Mouse (Mus musculus) monocyte, adult 5-6 weeks (primary cell): ENCODE measurements around the gene Gm38119. TPM values are rescaled to one million over a fixed set of nuclear protein-coding genes. Genes with fewer than 3 reads are reported as not detected.

Experiments
- ATAC-seq: fragments of 153-309, 156-312 bp; replicated peaks from 2 replicates; pipeline ENCODE4 v1.8.0; 2017; ENCODE audit warnings: mild to moderate bottlenecking; ENCODE audit not compliant: low TSS enrichment, insufficient number of reproducible peaks, severe bottlenecking, poor library complexity, low FRiP score
- total RNA-seq: library from RNA; stranded (forward); fragments of 200-1000, 200-491, 200-594 nt; gene quantifications from 3 replicates; pipeline ENCODE4 v1.2.3, GENCODE M21; 2017

Gm38119 gene
- total RNA-seq: not detected in 3 replicates

DNA sequence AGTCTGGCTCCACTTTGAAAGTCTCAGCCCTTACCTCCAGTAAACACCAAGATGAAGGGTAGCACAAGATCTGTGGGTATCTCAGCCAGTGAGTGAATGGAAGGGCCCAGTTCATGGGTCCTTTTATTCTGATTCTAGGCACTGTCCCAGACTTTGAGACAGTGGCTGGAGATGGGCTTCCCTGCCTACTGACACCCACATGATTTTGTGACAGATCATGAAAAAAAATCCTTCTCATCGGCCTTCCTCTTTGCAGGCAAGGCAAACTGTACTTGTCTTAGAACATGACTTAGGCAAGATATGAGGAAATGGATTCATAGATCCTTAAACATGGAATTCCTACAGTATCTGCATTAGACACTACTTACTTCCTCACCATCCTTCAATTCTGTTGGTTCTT is at the start of gene Gm38119:
Gene Gm38119 (minus strand): TSS at position 101 of the 400 bp plus-strand sequence.
- ATAC-seq: no peak

DNA sequence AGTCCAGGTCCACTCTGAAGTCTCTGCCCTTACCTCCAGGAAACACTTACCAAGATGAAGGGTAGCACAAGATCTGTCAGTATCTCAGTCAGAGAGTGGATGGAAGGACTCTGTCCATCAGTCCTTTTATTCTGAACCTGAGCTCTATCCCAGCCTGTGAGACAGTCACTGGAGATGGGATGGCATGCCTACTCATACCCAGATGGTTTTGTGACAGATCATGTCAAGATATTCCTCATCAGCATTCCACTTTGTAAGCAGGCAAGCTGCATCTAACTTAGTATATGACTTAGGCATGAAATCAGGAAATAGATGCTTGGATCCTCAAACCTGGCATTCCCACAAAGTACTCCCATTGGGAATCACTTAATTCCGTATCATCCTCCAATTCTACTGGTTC is 39.9 kb upstream of the Gm38119 start, which contains the start of gene Lce1i:
Gene Lce1i (minus strand): TSS at position 101 of the 400 bp plus-strand sequence.
- no peak for ATAC-seq

DNA sequence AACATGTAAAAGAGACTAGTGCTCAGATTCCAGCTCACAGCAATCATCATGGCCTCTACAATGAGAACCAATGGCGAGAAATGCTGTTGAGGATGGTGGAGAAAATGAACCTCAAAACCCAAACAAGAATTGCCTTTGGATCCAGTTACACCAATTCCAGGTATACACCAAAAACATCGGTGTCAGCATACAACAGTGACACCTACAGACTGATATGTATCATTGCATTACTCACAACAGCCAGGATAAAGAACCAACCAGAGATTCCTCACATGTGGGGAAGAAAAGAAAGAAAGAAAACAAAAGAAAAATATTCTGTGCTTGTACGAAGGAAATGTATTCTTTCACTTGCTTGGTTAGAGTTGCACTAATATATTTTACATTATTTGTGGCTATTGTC is 32.7 kb upstream of the Gm38119 start:
- ATAC-seq: no peak

DNA sequence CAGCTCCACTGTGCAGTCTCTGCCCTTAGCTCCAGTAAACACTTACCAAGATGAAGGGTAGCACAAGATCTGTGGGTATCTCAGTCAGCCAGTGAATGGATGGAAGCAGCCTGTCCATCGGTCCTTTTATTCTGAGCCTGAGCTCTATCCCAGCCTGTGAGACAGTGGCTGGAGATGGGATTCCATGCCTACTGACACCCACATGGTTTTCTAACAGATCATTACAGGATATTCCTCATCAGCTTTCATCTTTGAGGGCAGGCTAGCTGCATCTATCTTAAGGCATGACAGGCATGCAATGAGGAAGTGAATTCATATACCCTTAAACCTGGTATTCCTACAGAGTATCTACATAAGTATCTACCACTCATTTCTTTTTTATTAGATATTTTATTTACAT is 26.1 kb upstream of the Gm38119 start, which contains the start of gene Lce1h:
Gene Lce1h (minus strand): TSS at position 101 of the 400 bp plus-strand sequence.
- no peak for ATAC-seq

DNA sequence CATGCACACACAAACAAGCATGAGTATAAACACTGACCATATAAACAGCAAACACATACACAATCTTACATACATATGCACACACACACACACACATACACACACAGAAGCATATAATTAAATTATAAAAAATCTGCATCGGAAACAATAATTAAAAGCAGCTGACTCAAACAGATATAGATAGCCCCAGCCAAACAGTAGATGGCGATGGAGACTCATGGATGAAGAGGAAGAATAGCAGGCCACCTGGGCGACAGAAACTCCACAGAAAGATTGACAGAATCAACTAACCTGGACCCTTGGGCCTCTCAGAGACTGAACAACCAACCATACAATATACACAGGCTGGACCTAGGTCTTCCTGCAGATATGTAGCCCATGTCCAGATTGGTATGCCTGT is 14.3 kb upstream of the Gm38119 start:
- ATAC-seq: no peak

DNA sequence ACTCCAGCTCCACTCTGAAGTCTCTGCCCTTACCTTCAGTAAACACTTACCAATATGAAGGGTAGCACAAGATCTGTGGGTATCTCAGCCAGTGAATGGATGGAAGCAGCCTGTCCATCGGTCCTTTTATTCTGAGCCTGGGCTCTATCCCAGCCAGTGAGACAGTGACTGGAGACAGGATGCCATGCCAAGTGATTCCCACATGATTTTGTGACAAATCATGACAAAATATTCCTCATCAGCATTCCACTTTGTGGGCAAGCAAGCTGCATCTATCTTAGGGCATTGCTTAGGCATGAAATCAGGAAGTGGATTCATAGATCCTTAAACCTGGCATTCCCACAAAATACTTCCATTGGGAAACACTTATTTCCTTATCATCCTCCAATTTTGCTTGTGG is 13.3 kb upstream of the Gm38119 start, which contains the start of gene Lce1g:
Gene Lce1g (minus strand): TSS at position 101 of the 400 bp plus-strand sequence.
- ATAC-seq: no peak

DNA sequence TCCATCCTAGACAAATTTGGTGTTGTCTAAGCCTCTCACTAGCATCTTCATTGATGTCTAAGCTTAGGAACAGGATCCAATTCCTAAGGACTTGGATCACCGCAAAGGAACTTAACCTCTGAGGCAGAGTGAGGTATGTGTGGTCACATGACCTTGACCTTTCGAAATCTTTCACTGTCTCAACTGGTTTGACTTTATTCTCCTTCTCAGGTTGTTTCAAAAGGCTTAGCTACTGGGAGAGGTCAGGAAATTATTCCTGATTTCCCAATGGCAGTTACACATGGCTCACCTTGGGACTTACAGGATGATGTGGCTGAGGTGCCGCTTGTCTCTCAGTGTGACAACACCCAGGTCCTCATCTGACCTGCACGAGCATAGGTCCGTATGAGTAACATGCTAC is 16.3 kb downstream of the Gm38119 start:
- ATAC-seq: no peak

DNA sequence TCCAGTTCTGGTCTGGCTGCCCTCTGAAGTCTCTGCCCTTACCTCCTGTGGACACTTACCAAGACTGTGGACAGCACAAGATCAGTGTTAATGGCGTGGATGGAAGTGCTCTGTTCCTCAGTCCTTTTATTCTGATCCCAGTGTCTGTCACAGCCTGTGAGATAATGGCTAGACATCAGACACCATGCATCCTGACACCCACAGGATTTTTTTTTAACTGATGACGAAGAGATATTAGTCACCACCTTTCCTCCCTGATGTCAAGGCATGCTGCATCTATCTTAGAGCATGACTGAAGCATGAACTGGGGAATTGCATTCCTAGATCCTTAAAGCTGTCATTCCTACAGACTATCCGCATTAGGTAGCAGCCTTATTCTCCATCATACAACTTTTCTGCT is 18.6 kb downstream of the Gm38119 start, which contains the start of gene Lce1f:
Gene Lce1f (minus strand): TSS at position 101 of the 400 bp plus-strand sequence.
- no peak for ATAC-seq

DNA sequence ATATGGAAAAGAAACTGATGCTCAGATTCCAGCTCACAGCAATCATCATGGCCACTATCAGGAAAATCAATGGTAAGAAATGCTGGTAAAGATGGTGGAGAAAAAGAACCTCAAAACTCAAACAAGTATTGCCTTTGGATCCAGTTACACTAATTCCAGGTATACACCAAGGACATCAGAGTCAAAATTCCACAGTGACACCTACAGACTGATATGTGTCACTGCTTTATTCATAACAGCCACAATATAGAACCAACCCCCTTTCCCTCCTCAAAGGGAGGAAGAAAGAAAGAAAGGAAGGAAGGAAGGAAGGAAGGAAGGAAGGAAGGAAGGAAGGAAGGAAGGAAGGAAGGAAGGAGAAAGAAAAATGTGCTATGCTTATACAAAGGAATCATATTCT is 23.8 kb downstream of the Gm38119 start:
- ATAC-seq: no peak

DNA sequence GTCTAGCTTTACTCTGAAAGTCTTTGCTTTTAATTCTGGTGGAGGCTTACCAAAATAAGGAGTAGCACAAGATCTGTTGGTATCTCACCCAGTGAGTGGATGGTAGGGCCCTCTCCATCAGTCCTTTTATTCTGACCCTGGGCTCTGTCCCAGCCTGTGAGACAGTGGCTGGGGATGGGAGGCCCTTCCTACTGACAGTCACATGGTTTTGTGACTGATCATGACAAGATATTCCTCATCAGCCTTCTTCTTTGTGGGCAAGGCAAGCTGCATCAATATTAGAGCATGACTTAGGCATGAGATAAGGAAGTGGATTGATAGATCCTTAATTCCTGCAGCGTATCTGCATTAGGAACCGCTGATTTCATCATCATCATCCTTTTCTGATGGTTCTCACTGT is 29.9 kb downstream of the Gm38119 start, which contains the start of gene Lce1e:
Gene Lce1e (minus strand): TSS at position 101 of the 400 bp plus-strand sequence.
- ATAC-seq: no peak

DNA sequence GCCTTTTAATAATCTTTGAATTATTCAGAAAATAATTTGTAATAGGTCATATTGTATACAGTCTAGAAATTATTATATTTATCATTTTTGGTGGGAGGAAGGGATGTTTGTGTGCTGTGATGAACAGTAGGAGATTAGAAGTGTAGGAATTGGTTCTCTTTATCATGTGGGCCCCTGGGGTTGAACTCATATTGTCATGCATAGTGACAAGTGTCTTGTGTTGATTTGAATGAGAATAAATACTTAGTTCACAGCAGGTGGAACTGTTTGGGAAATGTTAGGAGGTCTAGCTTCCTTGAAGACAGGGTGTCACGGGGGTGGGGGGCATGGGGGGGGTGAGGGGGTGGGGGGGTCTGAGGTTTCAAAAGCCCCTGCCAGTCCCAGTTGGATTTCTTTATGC is 44.3 kb downstream of the Gm38119 start:
- no peak for ATAC-seq

DNA sequence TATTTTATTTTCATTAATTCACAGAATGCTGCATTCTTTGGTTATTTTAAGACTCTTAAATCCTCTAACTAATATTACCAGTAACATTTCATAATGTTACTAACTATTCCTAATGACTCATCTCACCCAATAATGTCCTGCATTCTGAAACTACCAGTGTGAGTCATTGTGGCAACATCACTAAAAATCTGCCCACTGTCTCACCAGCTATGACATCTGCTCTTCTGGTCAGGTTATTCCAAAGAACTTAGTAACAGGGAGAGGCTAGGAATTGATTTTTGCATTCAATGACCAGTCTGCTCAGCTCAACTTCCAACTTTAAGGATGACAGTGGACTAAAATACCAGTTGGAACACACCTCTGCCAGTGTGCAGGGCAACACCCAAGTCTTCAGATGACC is 47.2 kb downstream of the Gm38119 start:
- no peak for ATAC-seq

DNA sequence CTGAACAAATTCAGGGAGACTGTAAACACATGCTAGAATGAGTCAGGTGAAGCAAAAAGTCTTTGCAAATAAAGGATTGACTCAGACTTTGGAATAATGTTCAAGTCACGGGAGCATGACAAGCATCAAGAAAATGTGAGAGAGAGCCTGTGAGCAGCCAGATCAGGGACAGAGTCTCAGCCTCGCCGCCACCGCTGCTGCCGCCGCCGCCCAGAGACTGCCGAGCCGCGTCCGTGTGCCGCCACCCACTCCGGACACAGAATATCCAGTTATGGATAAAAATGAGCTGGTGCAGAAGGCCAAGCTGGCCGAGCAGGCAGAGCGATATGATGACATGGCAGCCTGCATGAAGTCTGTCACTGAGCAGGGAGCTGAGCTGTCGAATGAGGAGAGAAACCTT is 49.7 kb downstream of the Gm38119 start:
- ATAC-seq: peak; percentile 27; the same call in 1 of the 2 replicates

Other genes with a start within 250 kb of the Gm38119 start
- gene Sprr4, start 238.6 kb downstream of the Gm38119 start, total RNA-seq: not detected in 3 replicates
- not detected in 3 replicates for gene 2310046K23Rik, start 204.6 kb downstream of the Gm38119 start, total RNA-seq
- not detected in 3 replicates for gene Ivl, start 165.4 kb downstream of the Gm38119 start, total RNA-seq
- gene Smcp, start 150.1 kb downstream of the Gm38119 start, total RNA-seq: not detected in 3 replicates
- gene 2210017I01Rik, start 131.6 kb downstream of the Gm38119 start, total RNA-seq: not detected in 3 replicates
- not detected in 3 replicates for gene Lce6a, start 117.4 kb downstream of the Gm38119 start, total RNA-seq
- not detected in 3 replicates for gene Lce1a1, start 90.8 kb downstream of the Gm38119 start, total RNA-seq
- not detected in 3 replicates for gene Lce1b, start 82.2 kb downstream of the Gm38119 start, total RNA-seq
- gene Lce1a2, start 68.8 kb downstream of the Gm38119 start, total RNA-seq: not detected in 3 replicates
- not detected in 3 replicates for gene Lce1c, start 59.8 kb downstream of the Gm38119 start, total RNA-seq
- gene Lce1d, start 51.9 kb downstream of the Gm38119 start, total RNA-seq: not detected in 3 replicates
- not detected in 3 replicates for gene Lce1e, start 30.0 kb downstream of the Gm38119 start, total RNA-seq
- gene Lce1f, start 18.7 kb downstream of the Gm38119 start, total RNA-seq: not detected in 3 replicates
- gene Lce1g, start 13.2 kb upstream of the Gm38119 start, total RNA-seq: not detected in 3 replicates
- not detected in 3 replicates for gene Lce1h, start 26.0 kb upstream of the Gm38119 start, total RNA-seq
- gene Lce1i, start 39.8 kb upstream of the Gm38119 start, total RNA-seq: not detected in 3 replicates
- gene Lce1j, start 51.4 kb upstream of the Gm38119 start, total RNA-seq: not detected in 3 replicates
- not detected in 3 replicates for gene Lce1k, start 68.8 kb upstream of the Gm38119 start, total RNA-seq
- not detected in 3 replicates for gene Kprp, start 88.2 kb upstream of the Gm38119 start, total RNA-seq
- not detected in 3 replicates for gene Lce1l, start 112.2 kb upstream of the Gm38119 start, total RNA-seq
- gene 2310050C09Rik, start 131.1 kb upstream of the Gm38119 start, total RNA-seq: not detected in 3 replicates
- not detected in 3 replicates for gene Lce3a, start 187.1 kb upstream of the Gm38119 start, total RNA-seq
- not detected in 3 replicates for gene Lce3b, start 193.9 kb upstream of the Gm38119 start, total RNA-seq
- not detected in 3 replicates for gene Lce3c, start 205.4 kb upstream of the Gm38119 start, total RNA-seq
- not detected in 3 replicates for gene Lce3d, start 218.3 kb upstream of the Gm38119 start, total RNA-seq
- gene Lce3e, start 228.0 kb upstream of the Gm38119 start, total RNA-seq: not detected in 3 replicates